Mouse (Mus musculus) heart, postnatal 0 days (tissue): ENCODE results near the gene Ghrl.

Source experiments
- CTCF ChIP-seq: IDR thresholded peaks from 2 replicates; pipeline ENCODE4 v1.5.1; 2016; ENCODE audit warnings: antibody characterized with exemption, control low read depth, low read depth
- EP300 ChIP-seq: IDR thresholded peaks from 2 replicates; pipeline ENCODE4 v1.6.1; 2016; ENCODE audit warnings: antibody characterized with exemption, low read depth

DNA sequence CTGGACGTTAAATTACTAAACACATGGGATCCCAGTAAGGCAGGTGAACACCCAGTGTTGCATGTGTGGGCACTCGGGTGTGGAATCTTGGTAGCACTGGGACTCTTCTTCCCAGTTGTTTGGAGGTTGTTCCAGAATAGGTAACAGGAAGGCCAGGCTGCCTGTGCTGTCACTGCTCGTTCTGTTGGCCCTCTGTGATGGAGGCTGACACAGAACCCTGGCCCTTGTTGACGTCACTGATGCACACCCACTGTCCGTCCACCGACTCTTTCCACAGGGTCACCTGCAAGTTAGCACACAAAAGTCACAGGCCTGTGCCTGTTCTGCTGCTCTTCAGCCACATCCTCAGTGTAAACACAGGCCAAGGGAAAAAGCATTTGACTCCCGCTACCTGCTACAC is 8.5 kb upstream of the Ghrl start:
- TF ChIP-seq CTCF (no peak), EP300 (no peak)
